Mouse (Mus musculus): ENCODE measurements around the gene Clcnkb. TPM values are rescaled to one million over a fixed set of nuclear protein-coding genes. Genes with fewer than 3 reads are reported as not detected.

Clcnkb gene
- polyA plus RNA-seq (2012; rRNA removed), result 0.50 and 0.69 TPM in 2 replicates

- DNase-seq (ENCODE audit: extremely low spot score in 1 of 2, low spot score in 1 of 2), result no peak
Measured at GRCm38 (mm10) chr4:141415924-141416323, at the start of gene Clcnkb. Gene Clcnkb, minus strand, starts transcription at chr4:141416014.

GRCm38 (mm10) chr4:141464722-141465121 lies 48.9 kb upstream of the Clcnkb start:
- DNase-seq (ENCODE audit: extremely low spot score in 1 of 2, low spot score in 1 of 2), result no peak

- DNase-seq (ENCODE audit: extremely low spot score in 1 of 2, low spot score in 1 of 2), result no peak
Measured at GRCm38 (mm10) chr4:141463472-141463871, 47.7 kb upstream of the Clcnkb start.

GRCm38 (mm10) chr4:141461576-141461975 lies 45.8 kb upstream of the Clcnkb start:
- no peak for DNase-seq (ENCODE audit: extremely low spot score in 1 of 2, low spot score in 1 of 2)

- DNase-seq (ENCODE audit: extremely low spot score in 1 of 2, low spot score in 1 of 2), result no peak
Measured at GRCm38 (mm10) chr4:141461088-141461487, 45.3 kb upstream of the Clcnkb start.

- DNase-seq (ENCODE audit: extremely low spot score in 1 of 2, low spot score in 1 of 2), result no peak
Measured at GRCm38 (mm10) chr4:141460481-141460880, 44.7 kb upstream of the Clcnkb start.

GRCm38 (mm10) chr4:141459766-141460165 lies 44.0 kb upstream of the Clcnkb start:
- no peak for DNase-seq (ENCODE audit: extremely low spot score in 1 of 2, low spot score in 1 of 2)

- no peak for DNase-seq (ENCODE audit: extremely low spot score in 1 of 2, low spot score in 1 of 2)
Measured at GRCm38 (mm10) chr4:141458888-141459287, 43.1 kb upstream of the Clcnkb start.

- no peak for DNase-seq (ENCODE audit: extremely low spot score in 1 of 2, low spot score in 1 of 2)
Measured at GRCm38 (mm10) chr4:141458236-141458635, 42.4 kb upstream of the Clcnkb start.

GRCm38 (mm10) chr4:141456193-141456938 lies 40.6 kb upstream of the Clcnkb start:
- DNase-seq (ENCODE audit: extremely low spot score in 1 of 2, low spot score in 1 of 2), result no peak

- DNase-seq (ENCODE audit: extremely low spot score in 1 of 2, low spot score in 1 of 2), result no peak
Measured at GRCm38 (mm10) chr4:141455526-141455925, 39.7 kb upstream of the Clcnkb start.

- DNase-seq (ENCODE audit: extremely low spot score in 1 of 2, low spot score in 1 of 2), result peak in 1 of 2 experiments; percentile 72
Measured at GRCm38 (mm10) chr4:141454581-141455350, 39.0 kb upstream of the Clcnkb start.

- no peak for DNase-seq (ENCODE audit: extremely low spot score in 1 of 2, low spot score in 1 of 2)
Measured at GRCm38 (mm10) chr4:141451916-141452450, 36.2 kb upstream of the Clcnkb start.

GRCm38 (mm10) chr4:141451251-141451650 lies 35.4 kb upstream of the Clcnkb start:
- no peak for DNase-seq (ENCODE audit: extremely low spot score in 1 of 2, low spot score in 1 of 2)

GRCm38 (mm10) chr4:141446211-141446610 lies 30.4 kb upstream of the Clcnkb start:
- DNase-seq (ENCODE audit: extremely low spot score in 1 of 2, low spot score in 1 of 2), result peak in 1 of 2 experiments; percentile 62

- no peak for DNase-seq (ENCODE audit: extremely low spot score in 1 of 2, low spot score in 1 of 2)
Measured at GRCm38 (mm10) chr4:141445328-141445720, 29.5 kb upstream of the Clcnkb start.

- peak; percentile 62 to 89 for DNase-seq (ENCODE audit: extremely low spot score in 1 of 2, low spot score in 1 of 2)
Measured at GRCm38 (mm10) chr4:141444451-141445327, 28.9 kb upstream of the Clcnkb start, which contains the start of gene Zbtb17. Gene Zbtb17, plus strand, starts transcription at chr4:141444654.

- DNase-seq (ENCODE audit: extremely low spot score in 1 of 2, low spot score in 1 of 2), result no peak
Measured at GRCm38 (mm10) chr4:141443641-141444429, 28.0 kb upstream of the Clcnkb start.

- no peak for DNase-seq (ENCODE audit: extremely low spot score in 1 of 2, low spot score in 1 of 2)
Measured at GRCm38 (mm10) chr4:141440877-141441276, 25.1 kb upstream of the Clcnkb start.

Measured in frontal cortex, adult 2 months (tissue).